Mouse (Mus musculus) ES-Bruce4 (cell line): Measurements from ENCODE around the gene Prr13.

Source experiments
- CTCF ChIP-seq: IDR thresholded peaks from one replicate; pipeline ENCODE4 v1.8.1; 2011; ENCODE audit warnings: low read depth, low read length
- EP300 ChIP-seq: IDR thresholded peaks from 2 replicates; pipeline ENCODE4 v1.6.1; 2011; ENCODE audit warnings: low read depth, low read length; ENCODE audit not compliant: insufficient read depth
- POLR2A ChIP-seq: IDR thresholded peaks from one replicate; pipeline ENCODE4 v1.8.1; 2011; ENCODE audit warnings: low read length; ENCODE audit not compliant: insufficient read depth

- TF ChIP-seq EP300 (no peak), CTCF (no peak), POLR2A (no peak)
Observed at GRCm38 (mm10) chr15:102423602-102424240, 35.1 kb upstream of the Prr13 start.
